Mouse (Mus musculus) brain, embryonic 14.5 days (tissue): ENCODE results near the gene Lgals9.

ENCODE experiments used
- CTCF ChIP-seq: fragments of 200-500 bp; IDR thresholded peaks from 2 replicates; pipeline ENCODE4 v1.5.1; 2012; ENCODE audit warnings: inconsistent platforms, mild to moderate bottlenecking, moderate library complexity, borderline replicate concordance; ENCODE audit not compliant: insufficient read depth, insufficient read length; ENCODE audit errors: extremely low read depth
- POLR2A ChIP-seq: fragments of 200-500 bp; IDR thresholded peaks from 2 replicates; pipeline ENCODE4 v1.6.1; 2012; ENCODE audit warnings: mild to moderate bottlenecking, inconsistent platforms, borderline replicate concordance; ENCODE audit not compliant: poor library complexity, insufficient read depth, insufficient read length, severe bottlenecking; ENCODE audit errors: extremely low read depth

GRCm38 (mm10) chr11:78916410-78916809 is 68.3 kb downstream of the Lgals9 start:
- TF ChIP-seq CTCF: no peak
- TF ChIP-seq POLR2A: no peak
